Mouse (Mus musculus) heart, embryonic 10.5 days (tissue): ENCODE results near the gene Zyx. TPM values are rescaled to one million over a fixed set of nuclear protein-coding genes. Genes with fewer than 3 reads are reported as not detected.
A peak's percentile ranks its signal among the peaks of the same experiment; 100 is the strongest.

Experiments used
- DNase-seq: peaks from one replicate; pipeline ENCODE4 v3.0.0-alpha.2; 2017; ENCODE audit warnings: low spot score
- H3K27ac ChIP-seq: fragments of 300-500 bp; sonication (generic); 2 replicates; pipeline ENCODE4 v1.5.1; 2016; ENCODE audit warnings: mild to moderate bottlenecking
- H3K27me3 ChIP-seq: fragments of 300-500 bp; sonication (generic); 2 replicates; pipeline ENCODE4 v1.6.1; 2016; ENCODE audit warnings: mild to moderate bottlenecking; ENCODE audit not compliant: poor library complexity, insufficient read depth, severe bottlenecking
- H3K36me3 ChIP-seq: fragments of 300-500 bp; sonication (generic); 2 replicates; pipeline ENCODE4 v1.6.1; 2016; ENCODE audit warnings: mild to moderate bottlenecking, moderate library complexity
- H3K4me1 ChIP-seq: fragments of 300-500 bp; sonication (generic); 2 replicates; pipeline ENCODE4 v1.6.1; 2016; ENCODE audit warnings: mild to moderate bottlenecking
- H3K4me3 ChIP-seq: fragments of 300-500 bp; sonication (generic); 2 replicates; pipeline ENCODE4 v1.5.1; 2016; ENCODE audit warnings: mild to moderate bottlenecking, moderate library complexity
- H3K9me3 ChIP-seq: fragments of 300-500 bp; sonication (generic); 2 replicates; pipeline ENCODE4 v1.6.1; 2016; ENCODE audit warnings: mild to moderate bottlenecking, moderate library complexity
- WGBS: fragments of 180-500 bp; shearing (Covaris S2); methylation state at CpG from one replicate; pipeline ENCODE4 v1.1.7; 2016; 5-methylcytosine and 5-hydroxymethylcytosine counted together
- polyA plus RNA-seq: library from polyadenylated mRNA; unstranded; fragments of >200 nt; fragmentation: Nextera tagmentation; extraction: Ambion mirVana; gene quantifications from 2 replicates; pipeline ENCODE4 v1.2.1, GENCODE M21; 2016

The Zyx gene
- polyA plus RNA-seq, 1 experiment from 2014 or later, result 165 TPM

DNA sequence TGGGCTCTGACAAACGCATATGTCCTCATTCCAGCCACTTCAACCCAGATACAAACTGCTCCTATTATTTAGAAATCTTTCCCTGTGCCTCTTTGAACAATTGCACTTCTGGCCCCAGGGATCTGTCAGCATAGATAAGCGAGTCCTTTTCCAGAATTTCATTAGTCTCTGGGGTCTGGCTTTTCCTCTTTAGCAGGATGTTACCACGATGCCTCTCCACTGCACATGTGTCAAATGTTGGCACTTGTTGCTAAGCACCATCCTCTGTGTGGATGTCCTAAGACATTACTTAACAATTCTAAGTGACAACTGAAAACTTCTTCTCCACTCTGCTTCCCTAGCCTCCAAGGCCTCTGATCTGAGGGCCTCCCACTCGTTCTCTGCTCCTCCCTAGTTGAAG, 26.6 kb downstream of the Zyx start:
- H3K4me3 ChIP-seq, result no peak overlapping the region
- H3K27ac ChIP-seq, result no peak overlapping the region
- no peaks in the 10 kb centered on the region for H3K9me3 ChIP-seq
- no peak for DNase-seq
- H3K36me3 ChIP-seq, result no peaks in the 10 kb centered on the region
- 21% methylated on average over 4 of the region's 4 CpGs for WGBS
- no peaks in the 10 kb centered on the region for H3K27me3 ChIP-seq
- peaks cover 54% of the 10 kb centered on the region for H3K4me1 ChIP-seq

DNA sequence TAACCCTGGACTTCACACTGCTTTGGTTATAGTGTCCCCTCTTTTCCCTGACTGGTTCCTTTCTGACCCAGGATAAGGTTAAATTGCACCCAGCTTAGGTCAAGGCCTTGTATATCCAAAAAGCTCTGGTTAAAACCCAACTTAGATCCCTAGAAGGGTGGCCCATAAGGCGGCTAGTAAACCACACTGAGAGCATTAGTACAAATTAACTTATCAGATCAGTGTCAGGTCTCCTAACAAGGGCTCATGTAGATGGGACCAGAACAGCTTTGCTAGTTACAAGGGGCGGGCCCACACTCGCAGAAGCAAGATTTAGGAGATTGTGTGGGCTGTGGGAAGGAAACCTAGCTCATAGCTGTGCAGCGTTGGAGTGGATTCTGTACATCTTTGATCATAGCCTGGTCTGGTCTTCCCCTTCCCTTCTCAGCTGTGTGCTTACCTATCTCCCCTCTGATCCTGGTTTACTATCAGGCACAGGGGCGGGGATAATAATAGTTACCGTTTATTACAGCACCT, 27.1 kb downstream of the Zyx start:
- H3K27ac ChIP-seq, result no peak overlapping the region
- H3K9me3 ChIP-seq, result no peaks in the 10 kb centered on the region
- H3K4me3 ChIP-seq, result no peak overlapping the region
- no peak for DNase-seq
- H3K4me1 ChIP-seq, result peaks cover 55% of the 10 kb centered on the region
- no peaks in the 10 kb centered on the region for H3K27me3 ChIP-seq
- 57% methylated on average over 6 of the region's 6 CpGs for WGBS
- no peaks in the 10 kb centered on the region for H3K36me3 ChIP-seq

DNA sequence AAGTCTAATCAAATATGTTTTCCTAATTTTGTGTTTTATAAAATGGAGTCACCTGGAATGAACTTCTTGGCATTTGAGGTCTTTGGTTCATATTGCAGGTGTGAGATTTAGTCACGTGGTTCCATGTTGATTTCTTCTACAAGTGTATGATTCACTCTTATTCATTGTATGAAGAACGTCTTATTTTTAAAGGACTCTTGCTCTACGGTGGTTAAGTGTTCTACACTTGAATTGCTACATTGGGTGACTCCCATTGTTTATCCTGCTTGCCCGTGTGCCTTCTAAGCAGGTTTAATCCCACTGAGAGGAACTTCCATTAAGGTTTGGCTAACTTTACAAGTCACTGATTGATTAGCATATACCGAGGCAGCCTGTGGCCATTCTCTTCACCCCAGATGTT, 27.9 kb downstream of the Zyx start:
- no peaks in the 10 kb centered on the region for H3K9me3 ChIP-seq
- H3K36me3 ChIP-seq, result no peaks in the 10 kb centered on the region
- WGBS, result 81% methylated on average over 5 of the region's 5 CpGs
- H3K4me3 ChIP-seq, result no peak overlapping the region
- DNase-seq, result no peak
- H3K27ac ChIP-seq, result no peak overlapping the region
- H3K4me1 ChIP-seq, result peaks cover 54% of the 10 kb centered on the region
- no peaks in the 10 kb centered on the region for H3K27me3 ChIP-seq

DNA sequence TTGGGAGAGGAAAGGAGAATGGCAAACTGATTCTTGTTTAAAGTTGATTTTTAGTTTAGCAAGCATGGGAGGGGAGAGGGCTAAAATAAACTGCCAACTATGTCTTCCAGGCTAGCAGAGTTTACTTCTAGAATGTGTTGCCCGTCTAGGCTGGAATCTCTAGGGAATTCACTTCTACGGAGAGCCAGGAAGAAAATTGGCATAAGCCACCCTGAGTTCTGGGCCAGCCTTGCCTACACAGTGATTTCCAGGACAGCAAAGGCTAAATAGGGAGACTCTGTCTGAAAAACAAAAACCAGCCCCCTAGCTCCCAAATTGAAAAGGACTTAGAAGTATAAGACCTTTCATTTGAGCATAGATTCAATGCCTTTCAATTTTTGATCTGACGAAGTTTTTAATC, 30.1 kb downstream of the Zyx start:
- H3K4me1 ChIP-seq, result peaks cover 35% of the 10 kb centered on the region
- 56% methylated on average over 3 of the region's 3 CpGs for WGBS
- DNase-seq, result no peak
- H3K4me3 ChIP-seq, result no peak overlapping the region
- H3K36me3 ChIP-seq, result no peaks in the 10 kb centered on the region
- H3K27me3 ChIP-seq, result no peaks in the 10 kb centered on the region
- H3K9me3 ChIP-seq, result no peaks in the 10 kb centered on the region
- H3K27ac ChIP-seq, result no peak overlapping the region

DNA sequence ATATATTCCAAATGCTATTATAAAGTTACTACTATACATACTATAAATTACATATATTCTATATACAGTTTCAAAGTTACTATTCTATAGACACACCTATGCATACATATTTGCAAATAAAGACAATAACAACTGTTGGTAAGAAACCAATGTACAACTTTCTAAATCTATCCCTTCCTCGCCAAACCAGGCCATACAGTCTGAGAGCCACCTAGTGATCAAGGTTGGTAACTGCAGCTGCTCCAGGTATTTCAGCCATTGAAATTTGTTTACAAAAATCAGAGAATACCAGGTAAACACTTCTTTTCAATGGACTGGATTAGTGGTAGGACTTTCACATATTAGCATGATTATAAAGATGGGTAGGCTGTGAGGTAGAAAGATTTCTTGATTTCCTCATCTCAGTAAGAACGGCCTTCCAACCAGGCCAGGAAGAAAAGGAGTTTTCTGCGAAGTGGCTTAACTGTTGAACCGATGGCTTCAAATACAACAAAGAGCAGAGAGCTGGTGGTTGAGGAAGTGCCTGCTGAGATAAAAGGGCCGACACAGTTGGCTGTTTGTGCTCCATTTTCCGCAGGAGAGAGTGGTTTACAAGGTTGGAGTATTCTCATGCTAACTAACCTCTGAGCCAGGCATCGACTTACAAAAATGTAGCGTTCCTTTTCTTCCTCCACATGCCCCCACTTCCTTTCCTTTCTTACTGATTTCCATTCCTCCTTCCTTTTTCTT, 31.1 kb downstream of the Zyx start:
- no peak for DNase-seq
- Histone ChIP-seq H3K27ac (no peak overlapping the region), H3K4me1 (peaks cover 26% of the 10 kb centered on the region)

DNA sequence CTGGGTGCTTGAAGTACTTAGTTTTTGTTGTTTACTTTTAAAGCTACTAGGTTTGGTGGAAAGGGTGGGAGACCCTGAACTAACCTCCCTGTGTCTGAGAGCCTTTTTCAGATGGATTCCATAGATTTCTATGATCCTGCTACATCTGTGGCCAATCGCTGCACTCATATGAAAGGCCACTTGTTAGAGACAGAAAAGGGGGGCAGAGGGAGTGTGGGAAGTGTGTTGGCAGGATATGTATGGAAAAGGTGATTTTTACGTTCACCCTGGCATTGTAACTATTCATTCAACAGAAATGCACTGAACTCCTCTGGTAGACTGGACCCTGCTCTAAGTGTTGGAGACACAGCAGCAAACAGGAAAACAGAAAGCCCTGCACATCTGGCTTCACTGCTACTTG, 31.8 kb downstream of the Zyx start:
- H3K27ac ChIP-seq, result no peak overlapping the region
- H3K4me1 ChIP-seq, result peaks cover 19% of the 10 kb centered on the region
- no peaks in the 10 kb centered on the region for H3K9me3 ChIP-seq
- WGBS, result 42% methylated on average over 2 of the region's 2 CpGs
- no peak for DNase-seq
- no peak overlapping the region for H3K4me3 ChIP-seq
- no peaks in the 10 kb centered on the region for H3K27me3 ChIP-seq
- H3K36me3 ChIP-seq, result no peaks in the 10 kb centered on the region

More for the DNA sequence above, 31.1 kb downstream of the Zyx start:
- Histone ChIP-seq H3K4me3 (no peak overlapping the region), H3K36me3 (no peaks in the 10 kb centered on the region), H3K27me3 (no peaks in the 10 kb centered on the region), H3K9me3 (no peaks in the 10 kb centered on the region)
- WGBS, result 14% methylated on average over 8 of the region's 8 CpGs

DNA sequence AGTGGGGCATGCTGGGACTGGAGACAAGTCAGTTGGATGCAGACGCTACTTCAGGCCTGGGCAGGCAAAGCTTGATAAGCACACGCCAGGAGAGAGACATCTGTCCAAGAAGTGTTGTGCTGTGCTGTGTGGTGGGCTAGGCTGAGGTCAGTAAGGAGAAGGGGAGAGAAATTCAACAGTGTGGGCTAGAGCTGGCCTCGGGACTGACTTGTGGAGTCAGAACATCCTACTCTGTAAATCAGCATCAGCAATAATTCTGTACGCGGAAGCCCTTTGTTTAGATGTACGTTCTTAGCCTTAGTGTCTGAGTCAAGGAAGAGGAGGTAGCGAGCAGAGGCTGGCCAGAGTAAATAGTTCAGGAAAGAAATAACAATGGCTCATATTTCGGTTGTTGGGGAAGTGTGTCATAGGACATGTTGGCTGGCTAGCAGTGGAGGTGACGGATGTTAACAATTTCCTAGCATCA, 32.5 kb downstream of the Zyx start:
- DNase-seq, result no peak
- no peaks in the 10 kb centered on the region for H3K36me3 ChIP-seq
- H3K4me3 ChIP-seq, result no peak overlapping the region
- H3K9me3 ChIP-seq, result no peaks in the 10 kb centered on the region
- H3K27me3 ChIP-seq, result no peaks in the 10 kb centered on the region
- H3K4me1 ChIP-seq, result peaks cover 14% of the 10 kb centered on the region; the same call in 1 of the 2 replicates
- 0 out of 2 replicates have a peak overlapping the region, but pooled peaks have one; percentile 44 for H3K27ac ChIP-seq
- WGBS, result 43% methylated on average over 9 of the region's 9 CpGs

DNA sequence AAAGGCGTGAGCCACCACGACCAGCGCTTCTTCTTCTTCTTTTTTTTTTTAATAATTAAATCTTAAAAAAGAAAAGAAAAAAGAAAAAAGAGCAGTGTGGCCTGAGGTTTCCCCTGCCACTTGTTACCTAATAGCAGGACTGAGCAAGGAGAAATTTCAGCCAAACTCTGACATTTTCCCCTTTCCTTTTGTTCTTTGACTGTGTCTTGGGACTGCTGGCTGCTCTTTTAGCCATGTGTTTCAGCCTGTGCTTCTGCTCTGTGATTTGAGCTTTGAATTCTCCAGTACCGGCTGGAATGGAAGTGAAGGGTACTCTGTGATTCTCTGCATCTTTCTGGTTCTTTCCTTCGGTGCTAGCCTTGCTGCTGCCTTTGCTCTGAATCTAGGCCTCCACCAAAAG, 33.9 kb downstream of the Zyx start:
- Histone ChIP-seq H3K4me3 (no peak overlapping the region), H3K27me3 (no peaks in the 10 kb centered on the region), H3K36me3 (no peaks in the 10 kb centered on the region), H3K4me1 (peaks cover 14% of the 10 kb centered on the region; the same call in 1 of the 2 replicates), H3K27ac (no peak overlapping the region), H3K9me3 (no peaks in the 10 kb centered on the region)
- no peak for DNase-seq
- WGBS, result 87% methylated on average over 5 of the region's 5 CpGs

DNA sequence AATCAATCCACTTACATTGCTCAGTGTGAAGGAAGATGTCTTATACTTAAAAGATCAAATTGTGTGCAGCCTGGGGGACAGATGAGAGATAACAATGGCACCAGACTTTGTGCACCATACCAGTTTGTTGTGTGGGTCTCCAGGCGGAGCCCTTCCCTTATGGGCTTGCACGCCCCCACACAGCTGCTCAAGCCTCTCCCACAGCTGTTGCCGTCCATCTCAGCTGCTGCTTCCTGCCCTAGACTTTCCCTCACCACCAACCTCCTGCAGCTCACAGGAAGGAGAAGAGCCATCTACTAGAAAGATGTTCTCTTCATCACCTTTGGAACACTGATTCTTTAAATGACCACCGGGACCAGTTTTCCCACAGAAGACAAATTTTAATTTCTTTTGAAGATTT, 36.2 kb downstream of the Zyx start:
- Histone ChIP-seq H3K4me1 (peaks cover 13% of the 10 kb centered on the region; the same call in 1 of the 2 replicates), H3K36me3 (no peaks in the 10 kb centered on the region)
- DNase-seq, result no peak

DNA sequence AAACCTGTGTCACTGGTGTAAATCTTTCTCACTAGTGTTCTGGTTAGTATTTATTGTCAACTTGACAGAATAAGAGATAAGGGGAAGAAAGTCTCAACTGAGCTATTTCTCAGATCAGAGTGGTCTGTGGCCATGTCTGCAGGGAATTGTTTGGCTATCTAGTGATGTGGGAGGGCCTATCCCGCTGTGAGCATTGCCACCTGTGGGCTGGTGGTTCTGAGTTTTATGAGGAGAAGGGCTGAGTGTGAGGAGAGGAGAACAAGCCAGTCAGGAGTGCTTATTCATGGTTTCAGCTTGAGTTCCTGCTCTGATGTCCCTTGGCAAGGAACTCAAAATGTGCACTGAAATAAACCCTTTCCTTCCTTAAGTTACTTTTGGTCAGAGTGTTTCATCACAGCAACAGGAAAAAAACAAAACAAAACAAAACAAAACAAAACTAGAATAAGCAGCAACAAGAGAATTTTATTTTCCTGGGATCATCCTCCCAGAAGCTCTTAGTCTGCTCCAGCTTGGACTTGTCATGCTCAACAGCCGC, 42.4 kb downstream of the Zyx start:
- Histone ChIP-seq H3K9me3 (no peaks in the 10 kb centered on the region), H3K4me1 (peaks cover 5% of the 10 kb centered on the region; the same call in 1 of the 2 replicates), H3K27me3 (no peaks in the 10 kb centered on the region), H3K27ac (no peak overlapping the region), H3K36me3 (no peaks in the 10 kb centered on the region), H3K4me3 (no peak overlapping the region)
- no peak for DNase-seq
- WGBS, result 21% methylated on average over 2 of the region's 2 CpGs

More for the DNA sequence above, 36.2 kb downstream of the Zyx start:
- WGBS, result 71% methylated on average over 4 of the region's 4 CpGs
- no peak overlapping the region for H3K27ac ChIP-seq
- no peaks in the 10 kb centered on the region for H3K9me3 ChIP-seq
- no peak overlapping the region for H3K4me3 ChIP-seq
- H3K27me3 ChIP-seq, result no peaks in the 10 kb centered on the region

DNA sequence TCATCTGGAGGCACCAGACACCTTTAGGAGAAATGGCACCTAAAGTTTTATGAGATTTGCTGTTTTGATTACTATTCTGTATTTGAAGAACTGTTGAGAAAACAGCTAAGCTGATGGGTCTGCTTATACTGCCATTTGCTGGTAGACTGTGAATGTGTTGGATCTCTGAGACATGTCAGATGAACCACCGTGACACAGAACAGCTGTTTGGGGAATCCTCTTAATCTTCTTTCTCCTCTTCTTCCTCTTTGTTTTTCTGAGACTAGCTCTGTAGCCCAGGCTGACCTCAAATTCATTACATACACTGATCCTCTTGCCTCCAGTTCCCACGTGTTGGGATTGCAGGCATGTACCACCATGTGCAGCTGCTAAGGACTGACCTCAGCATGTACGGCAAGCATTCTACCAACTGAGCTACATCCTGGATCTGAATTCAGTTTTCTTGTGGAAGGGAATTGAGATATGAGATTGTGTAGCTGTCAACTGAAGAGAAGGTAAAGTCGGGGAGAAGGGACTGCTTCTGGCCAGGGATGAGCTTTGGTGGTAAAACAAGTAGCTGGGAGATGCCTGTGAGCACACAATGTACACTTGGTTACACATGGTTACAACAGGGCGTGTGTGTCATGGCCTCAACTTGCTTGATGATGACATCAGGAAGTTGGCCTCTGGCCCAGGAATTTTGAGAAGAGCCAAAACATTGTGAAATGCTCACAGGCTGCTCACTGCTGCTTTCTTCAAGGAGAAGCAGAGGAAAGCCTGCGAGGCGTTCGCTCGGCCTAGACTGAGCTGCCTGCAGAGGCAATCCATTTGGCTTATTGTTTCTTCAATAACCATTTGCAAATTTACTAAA, 46.8 kb downstream of the Zyx start:
- H3K9me3 ChIP-seq, result no peaks in the 10 kb centered on the region
- no peaks in the 10 kb centered on the region for H3K36me3 ChIP-seq
- peaks cover 6% of the 10 kb centered on the region; the same call in 1 of the 2 replicates for H3K27me3 ChIP-seq
- peak; percentile 85 for DNase-seq
- H3K4me3 ChIP-seq, result no peak overlapping the region
- 61% methylated on average over 9 of the region's 9 CpGs for WGBS
- no peak overlapping the region for H3K27ac ChIP-seq
- H3K4me1 ChIP-seq, result peaks cover 5% of the 10 kb centered on the region; the same call in 1 of the 2 replicates

DNA sequence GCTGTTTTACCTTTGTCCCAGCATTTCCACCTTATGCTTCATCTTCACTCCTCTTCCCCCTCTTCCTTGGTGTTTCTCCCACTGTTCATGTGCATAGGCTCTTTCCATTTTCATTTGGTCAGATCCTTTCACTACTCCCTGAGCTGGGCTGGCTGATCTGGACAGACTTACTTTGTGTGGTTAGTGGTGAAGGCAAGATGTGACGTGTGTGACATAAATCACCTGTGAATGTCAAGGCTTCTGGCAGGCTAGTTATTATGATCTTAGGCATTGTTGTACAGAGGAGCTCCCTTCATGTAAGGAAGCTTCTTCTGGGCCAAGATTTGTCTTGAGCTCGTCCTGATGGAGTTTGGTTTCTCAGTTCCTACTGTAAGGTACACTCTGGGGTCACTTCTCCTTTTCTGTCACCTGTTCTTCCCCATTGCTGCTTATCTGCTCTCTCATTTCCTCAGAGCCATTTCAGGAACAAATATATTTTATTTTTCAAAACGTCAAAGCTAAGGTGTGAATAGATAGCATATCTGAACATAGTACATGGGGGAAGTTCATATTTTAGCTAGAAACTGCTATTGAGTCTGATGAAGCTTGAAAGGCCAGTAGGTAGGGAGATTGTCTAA, 47.7 kb downstream of the Zyx start:
- Histone ChIP-seq H3K4me3 (no peak overlapping the region), H3K4me1 (no peaks in the 10 kb centered on the region), H3K27me3 (peaks cover 6% of the 10 kb centered on the region; the same call in 1 of the 2 replicates), H3K27ac (no peak overlapping the region), H3K36me3 (no peaks in the 10 kb centered on the region), H3K9me3 (no peaks in the 10 kb centered on the region)
- no peak for DNase-seq
- WGBS, result 66% methylated on average over 3 of the region's 3 CpGs
